Mouse (Mus musculus) hindbrain, postnatal 0 days (tissue): ENCODE data around the gene Pecam1. TPM values are rescaled to one million over a fixed set of nuclear protein-coding genes. Genes with fewer than 3 reads are reported as not detected.

Experiments used
- ATAC-seq: fragments of 200-750 bp; cut with Nextera tagmentation; 2 replicates; pipeline ENCODE4 v1.8.0; 2017; ENCODE audit warnings: mild to moderate bottlenecking, moderate TSS enrichment, moderate library complexity
- DNase-seq: peaks from one replicate; pipeline ENCODE4 v3.0.0-alpha.2; 2015; ENCODE audit warnings: low spot score
- H3K27ac ChIP-seq: fragments of 300-500 bp; sonication (generic); 2 replicates; pipeline ENCODE4 v1.5.1; 2014; ENCODE audit warnings: mild to moderate bottlenecking
- H3K27me3 ChIP-seq: fragments of 300-500 bp; sonication (generic); 2 replicates; pipeline ENCODE4 v1.6.1; 2014; ENCODE audit warnings: low read length, mixed read lengths; ENCODE audit not compliant: insufficient read depth
- H3K36me3 ChIP-seq: fragments of 300-500 bp; sonication (generic); 2 replicates; pipeline ENCODE4 v1.6.1; 2014; ENCODE audit warnings: low read length, mixed read lengths; ENCODE audit not compliant: insufficient read depth
- H3K4me1 ChIP-seq: fragments of 300-500 bp; sonication (generic); 2 replicates; pipeline ENCODE4 v1.6.1; 2014; ENCODE audit warnings: antibody characterized with exemption, low read length, mixed read lengths; ENCODE audit not compliant: insufficient read depth
- H3K4me2 ChIP-seq: fragments of 300-500 bp; sonication (generic); 2 replicates; pipeline ENCODE4 v1.6.1; 2014; ENCODE audit warnings: low read depth, mild to moderate bottlenecking, low read length, moderate library complexity, mixed read lengths
- H3K4me3 ChIP-seq: fragments of 300-500 bp; sonication (generic); 2 replicates; pipeline ENCODE4 v1.5.1; 2014; ENCODE audit warnings: low read length
- H3K9ac ChIP-seq: fragments of 300-500 bp; sonication (generic); replicated peaks from 2 replicates; pipeline ENCODE4 v1.6.1; 2014; ENCODE audit warnings: mild to moderate bottlenecking, low read length, moderate library complexity, mixed read lengths
- H3K9me3 ChIP-seq: fragments of 300-500 bp; sonication (generic); 2 replicates; pipeline ENCODE4 v1.6.1; 2016; ENCODE audit warnings: low read length, mixed read lengths
- CTCF ChIP-seq: IDR thresholded peaks from 2 replicates; pipeline ENCODE4 v1.5.1; 2016; ENCODE audit warnings: antibody characterized with exemption, control low read depth, low read depth
- WGBS: fragments of 180-500 bp; shearing (Covaris S2); extraction: QIAGEN DNeasy Blood & Tissue Kit; methylation state at CpG from one replicate; pipeline ENCODE4 v1.1.7; 2014; 5-methylcytosine and 5-hydroxymethylcytosine counted together
- polyA plus RNA-seq: library from polyadenylated mRNA; unstranded; fragments of >200 nt; fragmentation: Nextera tagmentation; extraction: Ambion mirVana; gene quantifications from 2 replicates; pipeline ENCODE4 v1.2.1, GENCODE M21; 2015
- total RNA-seq: library from RNA; depleted of rRNA; stranded (reverse); fragments of >200 nt; gene quantifications from 2 replicates; pipeline ENCODE4 v1.2.3, GENCODE M21; 2014

Pecam1 gene
- total and polyA plus RNA-seq, 2 experiments from 2014 or later: 10.9 to 19.2 TPM

DNA sequence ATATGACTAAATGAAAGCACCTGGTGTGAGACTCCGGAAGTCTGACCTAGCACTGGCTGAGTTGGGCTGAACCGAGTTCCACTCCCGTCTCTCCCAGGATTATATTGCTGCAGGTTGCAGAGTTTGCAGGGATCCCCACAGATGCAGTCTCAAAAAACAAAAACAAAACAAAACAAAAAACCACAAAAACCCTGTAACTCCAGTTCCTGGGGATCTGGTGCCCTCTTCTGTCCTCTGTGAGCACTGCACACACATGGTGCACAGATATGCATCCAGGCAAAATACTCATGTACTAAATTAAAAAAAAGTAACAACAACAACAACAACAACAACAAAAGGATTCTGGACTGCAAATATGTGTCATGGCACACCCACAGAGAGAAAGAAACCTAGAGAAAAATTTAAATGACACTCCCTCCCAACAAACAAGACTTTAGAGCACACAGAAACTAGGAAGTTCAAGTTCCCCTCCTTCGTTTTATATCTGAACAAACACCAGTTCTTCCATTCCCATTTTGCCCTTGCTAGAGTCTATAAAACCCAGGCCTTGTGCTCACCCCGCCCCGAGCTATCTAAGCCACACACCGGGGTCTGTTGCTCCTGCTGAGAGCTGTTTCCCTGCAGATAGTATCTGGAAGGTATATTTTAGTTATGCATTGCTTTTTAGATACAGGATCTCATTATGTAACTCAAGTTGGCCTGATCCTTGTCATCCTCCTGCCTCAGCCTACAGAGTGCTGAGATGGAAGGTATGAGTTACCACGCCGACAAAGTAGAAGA is 20.0 kb upstream of the Pecam1 start:
- peak; percentile 45 for DNase-seq
- peak; percentile 76 for TF ChIP-seq CTCF
- no peak for ATAC-seq
- 97% methylated on average over 9 of the region's 9 CpGs for WGBS
- Histone ChIP-seq H3K4me2 (no peak overlapping the region), H3K9ac (no peak overlapping the region), H3K4me1 (no peaks in the 10 kb centered on the region), H3K36me3 (peaks cover 49% of the 10 kb centered on the region), H3K4me3 (no peak overlapping the region), H3K27me3 (no peaks in the 10 kb centered on the region), H3K27ac (no peak overlapping the region), H3K9me3 (no peaks in the 10 kb centered on the region)

DNA sequence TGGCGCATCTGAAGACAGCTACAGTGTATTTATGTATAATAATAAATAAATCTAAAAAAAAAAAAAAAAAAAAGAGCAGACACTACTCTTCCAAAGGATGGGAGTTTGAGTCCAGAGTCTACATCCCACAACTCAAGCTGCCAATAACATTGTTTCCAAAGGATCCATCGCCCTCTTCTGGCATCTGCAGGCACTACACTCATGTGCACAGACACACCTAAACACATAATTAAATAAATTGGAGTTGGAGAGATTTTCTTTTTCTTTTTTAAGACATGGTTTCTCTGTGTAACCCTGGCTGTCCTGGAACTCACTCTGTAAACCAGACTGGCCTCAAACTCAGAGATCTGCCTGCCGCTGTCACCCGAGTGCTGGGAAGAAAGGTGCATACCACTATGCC is 17.1 kb upstream of the Pecam1 start:
- 93% methylated on average over 4 of the region's 4 CpGs for WGBS
- H3K36me3 ChIP-seq: peaks cover 24% of the 10 kb centered on the region; the same call in 1 of the 2 replicates

GRCm38 (mm10) chr11:106766611-106767162 is 16.3 kb upstream of the Pecam1 start:
- no peak for DNase-seq
- Histone ChIP-seq H3K36me3 (peaks cover 19% of the 10 kb centered on the region; the same call in 1 of the 2 replicates), H3K9ac (no peak overlapping the region), H3K4me2 (no peak overlapping the region), H3K4me1 (0 out of 2 replicates have a peak, but pooled peaks cover 3% of the 10 kb centered on the region), H3K9me3 (no peaks in the 10 kb centered on the region), H3K27me3 (no peaks in the 10 kb centered on the region), H3K4me3 (no peak overlapping the region), H3K27ac (no peak overlapping the region)
- TF ChIP-seq CTCF: no peak
- no peak for ATAC-seq
- 92% methylated on average over 4 of the region's 4 CpGs for WGBS

More for the DNA sequence above, 17.1 kb upstream of the Pecam1 start:
- 0 out of 2 replicates have a peak, but pooled peaks cover under 1% of the 10 kb centered on the region for H3K4me1 ChIP-seq
- TF ChIP-seq CTCF: peak; percentile 20
- no peak overlapping the region for H3K9ac ChIP-seq
- no peak for DNase-seq
- ATAC-seq: no peak
- H3K27ac ChIP-seq: no peak overlapping the region
- no peaks in the 10 kb centered on the region for H3K27me3 ChIP-seq
- no peak overlapping the region for H3K4me3 ChIP-seq
- no peaks in the 10 kb centered on the region for H3K9me3 ChIP-seq
- no peak overlapping the region for H3K4me2 ChIP-seq

DNA sequence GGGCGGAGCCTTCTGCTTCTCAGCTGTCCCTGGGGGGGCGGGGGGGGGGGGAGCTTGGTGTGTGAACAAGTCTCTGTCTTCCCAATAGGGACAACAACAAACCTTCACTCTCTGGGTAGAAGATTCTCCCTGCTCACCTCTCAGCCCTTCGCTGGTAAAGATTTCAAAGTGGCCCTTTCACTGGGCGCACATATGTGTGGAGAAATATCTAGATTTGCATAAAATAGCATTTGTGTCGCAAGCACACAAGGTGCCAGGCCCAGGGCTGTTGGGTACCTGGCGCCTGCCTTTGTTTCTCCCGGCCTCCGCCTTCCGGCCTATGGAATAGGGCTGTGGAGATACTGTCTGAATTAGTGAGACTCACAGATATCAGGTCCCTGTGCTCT is 12.4 kb upstream of the Pecam1 start:
- Histone ChIP-seq H3K27ac (no peak overlapping the region), H3K4me1 (0 out of 2 replicates have a peak, but pooled peaks cover 3% of the 10 kb centered on the region), H3K4me3 (no peak overlapping the region), H3K36me3 (no peaks in the 10 kb centered on the region; the same call in 1 of the 2 replicates), H3K9ac (no peak overlapping the region), H3K27me3 (no peaks in the 10 kb centered on the region), H3K9me3 (no peaks in the 10 kb centered on the region), H3K4me2 (no peak overlapping the region)
- no peak for TF ChIP-seq CTCF
- DNase-seq: no peak
- 75% methylated on average over 9 of the region's 9 CpGs for WGBS
- no peak for ATAC-seq

DNA sequence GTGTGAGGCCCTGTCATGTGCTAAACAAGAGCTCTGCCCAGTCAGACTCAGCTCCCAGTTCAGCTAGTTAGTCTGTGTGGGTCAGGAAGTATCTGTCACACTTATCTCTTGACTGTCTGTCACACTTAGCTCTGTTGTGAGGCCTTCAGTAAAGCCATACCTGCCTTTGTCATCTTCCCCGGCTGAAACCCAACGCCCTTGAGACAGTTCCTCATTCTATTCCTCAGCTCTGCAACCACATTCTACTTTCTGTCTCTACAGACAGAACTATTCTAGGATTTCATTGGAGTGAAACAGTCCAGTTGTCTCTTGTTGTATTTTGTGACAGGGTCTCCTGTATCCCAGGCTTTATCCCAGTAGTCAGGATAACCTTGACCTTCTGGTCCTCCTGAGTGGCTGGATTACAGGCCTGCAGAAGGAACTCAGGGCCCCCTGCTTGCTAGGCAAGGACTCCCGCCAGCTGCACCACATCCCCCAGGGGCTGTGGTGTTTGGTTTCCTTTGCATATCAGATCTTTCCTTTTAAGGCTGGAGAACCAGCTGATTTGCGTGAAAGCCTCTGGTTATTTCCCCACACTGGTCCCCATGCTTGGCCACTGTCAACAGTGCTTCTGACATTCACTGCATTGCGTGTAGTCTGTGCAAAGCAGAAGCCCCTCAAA is 11.8 kb upstream of the Pecam1 start:
- Histone ChIP-seq H3K27me3 (no peaks in the 10 kb centered on the region), H3K27ac (peak overlapping the region; percentile 36; the same call in 1 of the 2 replicates), H3K4me1 (0 out of 2 replicates have a peak, but pooled peaks cover 3% of the 10 kb centered on the region), H3K4me3 (no peak overlapping the region), H3K9ac (no peak overlapping the region), H3K9me3 (no peaks in the 10 kb centered on the region), H3K36me3 (no peaks in the 10 kb centered on the region), H3K4me2 (no peak overlapping the region)
- 44% methylated on average over 5 of the region's 5 CpGs for WGBS
- ATAC-seq (no peak), DNase-seq (no peak)
- no peak for TF ChIP-seq CTCF

- H3K9me3 ChIP-seq: no peaks in the 10 kb centered on the region
- no peak overlapping the region for H3K4me3 ChIP-seq
- DNase-seq (no peak), ATAC-seq (no peak)
- 89% methylated on average over 5 of the region's 5 CpGs for WGBS
- no peak overlapping the region for H3K9ac ChIP-seq
- no peaks in the 10 kb centered on the region for H3K36me3 ChIP-seq
- H3K4me2 ChIP-seq: no peak overlapping the region
- H3K27ac ChIP-seq: no peak overlapping the region
- 0 out of 2 replicates have a peak, but pooled peaks cover 3% of the 10 kb centered on the region for H3K4me1 ChIP-seq
- H3K27me3 ChIP-seq: no peaks in the 10 kb centered on the region
- TF ChIP-seq CTCF: no peak
Measured at GRCm38 (mm10) chr11:106760511-106760910, 10.1 kb upstream of the Pecam1 start.
